Mouse (Mus musculus): ENCODE data around the gene Ccdc157. TPM values are rescaled to one million over a fixed set of nuclear protein-coding genes. Genes with fewer than 3 reads are reported as not detected.
A peak's percentile ranks its signal among the peaks of the same experiment; 100 is the strongest.

The Ccdc157 gene
- total RNA-seq, 2 experiments from 2014 or later: 3.5 to 5.2 TPM

DNA sequence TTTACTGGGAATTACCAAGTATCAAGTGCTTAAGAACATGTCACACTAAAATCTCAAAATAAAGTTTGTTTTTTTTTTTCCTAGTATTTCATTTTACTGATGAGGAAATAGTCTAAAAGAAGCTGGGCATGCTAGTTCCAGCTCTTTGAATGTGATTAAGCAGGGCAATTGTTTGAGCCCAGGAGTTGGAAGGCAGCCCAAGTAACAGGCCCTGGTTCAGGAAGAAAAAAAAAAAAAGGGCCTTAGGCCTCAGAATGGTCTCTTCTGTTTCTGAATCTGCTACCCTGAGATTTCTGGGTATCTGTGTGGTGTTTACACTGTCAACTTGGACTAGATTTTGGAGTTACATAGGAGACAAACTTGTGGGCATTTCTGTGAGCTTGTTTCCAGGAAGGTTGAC lies 23.4 kb upstream of the Ccdc157 start:
- no peak for DNase-seq

DNA sequence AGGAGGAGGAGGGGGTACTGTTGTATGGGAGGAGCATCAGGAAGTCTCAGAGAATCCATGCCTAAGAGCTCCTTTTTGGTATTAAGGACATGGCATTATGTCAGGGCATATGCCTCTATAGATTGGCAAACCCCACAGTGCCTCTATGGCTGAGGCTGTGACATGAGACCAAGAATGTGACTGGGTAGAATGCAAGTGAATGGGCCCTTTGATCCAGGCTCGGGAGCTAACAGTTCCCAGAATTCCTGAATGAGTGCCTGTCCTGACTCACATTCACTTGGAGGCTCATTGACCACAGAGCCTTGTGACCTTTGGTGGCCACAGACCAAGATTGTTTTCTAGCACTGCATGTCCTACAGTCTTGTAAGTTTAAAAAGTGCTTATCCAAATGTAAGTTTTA lies 22.0 kb upstream of the Ccdc157 start:
- no peak for DNase-seq

DNA sequence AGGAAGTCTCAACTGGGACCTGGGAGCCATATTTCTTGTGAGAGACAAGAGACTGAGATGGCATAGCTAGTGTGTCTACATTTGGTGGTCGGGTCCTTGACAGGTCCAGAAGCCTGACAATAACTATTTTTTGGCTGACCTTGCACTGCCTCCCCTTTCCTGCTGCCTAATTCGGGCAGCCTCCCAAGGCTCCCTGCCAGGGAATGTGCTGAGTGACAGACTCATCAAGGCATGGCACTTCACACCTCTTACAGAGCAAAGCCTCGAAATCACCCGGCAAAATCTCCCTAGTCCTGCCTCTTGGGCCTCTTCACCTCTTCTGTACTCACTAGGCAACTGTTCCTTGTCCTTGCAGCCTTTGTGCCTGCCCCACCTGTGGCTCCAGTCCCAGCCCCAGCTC lies 17.6 kb upstream of the Ccdc157 start:
- peak; percentile 75 to 76 for DNase-seq

GRCm38 (mm10) chr11:4174586-4174985 lies 14.5 kb upstream of the Ccdc157 start:
- peak; percentile 82 to 90 for DNase-seq

DNA sequence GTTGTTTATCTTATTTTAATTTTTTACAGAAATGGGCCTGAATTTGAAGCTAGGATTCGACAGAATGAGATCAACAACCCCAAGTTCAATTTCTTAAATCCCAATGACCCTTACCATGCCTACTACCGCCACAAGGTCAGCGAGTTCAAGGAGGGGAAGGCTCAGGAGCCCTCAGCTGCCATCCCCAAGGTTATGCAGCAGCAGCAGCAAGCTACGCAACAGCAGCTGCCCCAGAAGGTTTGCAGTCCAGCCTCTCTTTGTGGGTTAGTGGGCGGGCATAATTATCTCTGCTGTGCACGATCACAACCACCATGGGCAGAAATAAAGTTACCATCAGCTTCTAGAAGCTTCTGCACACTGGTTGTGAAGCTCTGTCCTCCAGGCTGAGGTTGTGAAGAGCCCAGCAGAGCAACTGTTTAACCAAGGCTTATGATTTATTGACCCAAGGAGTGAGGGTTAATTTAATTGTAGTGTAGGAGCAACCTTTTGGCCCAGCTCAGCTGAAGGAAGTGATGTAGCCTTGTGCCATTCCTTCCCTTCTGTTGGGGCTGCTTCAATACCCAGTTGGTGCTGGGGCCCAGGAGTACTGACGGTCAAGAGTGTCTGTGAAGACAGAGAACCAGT lies 6.5 kb upstream of the Ccdc157 start:
- DNase-seq: no peak

DNA sequence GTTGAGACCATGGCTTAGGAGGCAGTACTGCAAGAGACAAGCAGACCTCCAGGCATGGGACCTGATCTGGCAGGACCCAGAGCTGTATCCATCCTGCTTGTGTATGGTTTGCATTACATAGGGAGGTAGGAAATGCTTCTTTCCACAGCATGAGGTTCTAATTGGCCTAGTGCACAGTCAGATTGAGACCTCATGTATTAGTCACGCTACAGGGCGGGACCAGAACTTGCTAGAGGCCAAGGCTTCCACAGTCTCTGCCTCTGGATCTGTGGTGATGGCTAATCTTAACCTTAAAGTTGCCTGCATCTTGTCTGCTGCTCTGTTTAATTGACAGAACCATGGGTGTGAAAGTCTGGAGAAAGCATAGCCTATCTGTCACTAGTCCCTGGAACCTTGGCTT lies 4.6 kb upstream of the Ccdc157 start:
- DNase-seq: no peak

- DNase-seq: no peak
Observed at GRCm38 (mm10) chr11:4160758-4161480, 826 bp upstream of the Ccdc157 start.

GRCm38 (mm10) chr11:4158676-4159075 lies 1.4 kb downstream of the Ccdc157 start:
- no peak for DNase-seq

- no peak for DNase-seq
Observed at GRCm38 (mm10) chr11:4155641-4156040, 4.5 kb downstream of the Ccdc157 start.

GRCm38 (mm10) chr11:4153694-4154093 lies 6.4 kb downstream of the Ccdc157 start:
- no peak for DNase-seq

DNA sequence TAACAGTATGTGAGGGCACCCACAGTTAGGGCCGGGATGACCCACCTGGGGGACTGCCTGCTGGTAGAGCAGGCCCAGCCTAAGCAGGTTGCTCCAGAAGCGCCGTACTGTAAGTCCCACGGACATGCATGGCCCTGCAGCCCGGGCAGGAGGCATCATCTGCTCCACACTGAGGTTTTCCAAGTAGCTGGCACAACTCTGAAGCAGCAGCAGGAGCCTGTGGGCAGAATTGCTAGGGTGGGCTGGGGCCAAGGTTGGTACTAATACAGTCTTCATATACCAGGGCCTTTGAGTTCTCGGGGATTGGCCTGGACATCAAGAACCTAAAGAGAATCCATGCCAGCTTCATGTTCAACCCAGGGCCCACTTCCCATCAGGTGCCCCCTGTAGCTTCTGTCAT lies 10.2 kb downstream of the Ccdc157 start:
- DNase-seq: no peak

- no peak for DNase-seq
Observed at GRCm38 (mm10) chr11:4148536-4149156, 11.4 kb downstream of the Ccdc157 start.

DNA sequence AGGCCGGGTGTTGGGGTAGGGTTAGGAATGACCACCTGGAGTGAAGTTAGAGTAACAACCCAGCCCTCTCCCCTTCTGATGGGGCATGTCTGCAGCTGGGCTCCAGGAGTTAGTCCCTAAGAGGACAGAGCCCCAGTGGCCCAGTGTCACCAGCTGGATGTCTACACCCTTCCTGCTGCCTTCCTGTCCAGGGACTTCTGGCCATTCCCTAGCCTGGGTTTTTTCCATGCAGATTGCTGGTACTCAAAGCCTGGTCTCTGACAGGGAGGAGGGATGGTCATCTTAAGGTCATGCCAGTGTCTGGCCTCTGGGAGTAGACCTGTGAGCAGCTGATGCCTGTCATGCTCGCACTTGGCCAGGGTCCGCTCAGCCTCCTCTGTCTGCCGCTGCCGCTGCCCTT lies 12.0 kb downstream of the Ccdc157 start:
- DNase-seq: peak; percentile 26 to 71

GRCm38 (mm10) chr11:4147098-4147497 lies 13.0 kb downstream of the Ccdc157 start:
- DNase-seq: no peak

GRCm38 (mm10) chr11:4146381-4146780 lies 13.7 kb downstream of the Ccdc157 start:
- DNase-seq: no peak

DNA sequence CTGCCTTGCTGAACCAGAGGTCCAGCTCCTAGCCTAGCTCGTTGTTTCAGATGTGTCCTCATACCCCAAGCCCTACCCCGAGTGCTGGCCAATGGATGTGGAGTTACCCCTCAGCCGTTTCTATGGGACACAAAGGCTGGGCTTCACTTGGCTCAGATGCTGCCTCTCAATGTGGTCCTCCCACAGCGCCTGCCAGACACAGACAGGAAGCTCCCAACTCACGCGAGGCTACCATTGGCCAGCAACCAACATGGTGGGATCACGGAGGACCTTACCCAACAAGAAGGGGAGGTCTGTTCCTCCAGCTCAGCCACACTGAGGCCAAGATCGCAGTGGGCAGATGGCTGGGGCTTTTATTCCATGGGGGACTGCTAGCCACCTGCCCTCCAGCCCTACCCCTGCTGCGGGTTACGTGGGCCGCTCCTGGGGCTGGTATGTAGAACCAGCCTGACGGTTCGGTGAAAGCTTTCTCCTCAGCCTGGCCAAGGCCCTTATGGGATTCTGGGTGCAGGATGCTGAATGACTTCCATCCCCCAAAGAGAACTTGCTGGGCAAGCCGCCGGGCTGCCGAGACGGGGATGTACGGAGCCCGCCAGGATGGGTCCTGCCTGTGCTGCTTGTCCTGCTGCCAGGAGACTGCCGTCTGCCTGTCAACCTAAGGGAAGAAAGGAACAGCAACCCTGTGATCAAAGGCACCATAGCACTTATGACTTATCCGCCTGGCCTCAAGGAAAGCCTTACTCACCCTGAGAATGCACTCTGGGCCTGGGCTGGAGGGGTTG lies 16.6 kb downstream of the Ccdc157 start:
- DNase-seq: no peak

GRCm38 (mm10) chr11:4142352-4142751 lies 17.7 kb downstream of the Ccdc157 start:
- DNase-seq: no peak

- no peak for DNase-seq
Observed at GRCm38 (mm10) chr11:4141505-4141904, 18.6 kb downstream of the Ccdc157 start.

DNA sequence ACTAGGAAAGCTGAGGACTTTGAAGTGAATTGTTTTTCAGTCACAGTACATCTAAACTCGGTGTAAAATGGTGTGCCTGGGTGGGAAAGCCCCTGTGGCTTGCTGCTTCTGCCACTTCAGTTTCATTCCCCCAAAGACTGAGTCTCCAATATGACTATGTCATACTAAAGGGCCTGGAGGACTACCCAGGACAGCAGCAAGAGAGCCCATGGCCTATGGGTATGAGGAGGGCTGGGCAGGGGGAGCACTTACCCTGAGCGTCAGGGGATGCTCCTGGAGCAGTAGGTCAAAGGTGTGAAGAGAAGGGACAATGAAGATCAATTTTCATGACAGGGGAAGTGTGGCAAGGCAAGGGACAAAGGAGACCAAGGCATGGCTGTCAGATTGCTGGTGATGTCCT lies 21.1 kb downstream of the Ccdc157 start:
- DNase-seq: no peak

DNA sequence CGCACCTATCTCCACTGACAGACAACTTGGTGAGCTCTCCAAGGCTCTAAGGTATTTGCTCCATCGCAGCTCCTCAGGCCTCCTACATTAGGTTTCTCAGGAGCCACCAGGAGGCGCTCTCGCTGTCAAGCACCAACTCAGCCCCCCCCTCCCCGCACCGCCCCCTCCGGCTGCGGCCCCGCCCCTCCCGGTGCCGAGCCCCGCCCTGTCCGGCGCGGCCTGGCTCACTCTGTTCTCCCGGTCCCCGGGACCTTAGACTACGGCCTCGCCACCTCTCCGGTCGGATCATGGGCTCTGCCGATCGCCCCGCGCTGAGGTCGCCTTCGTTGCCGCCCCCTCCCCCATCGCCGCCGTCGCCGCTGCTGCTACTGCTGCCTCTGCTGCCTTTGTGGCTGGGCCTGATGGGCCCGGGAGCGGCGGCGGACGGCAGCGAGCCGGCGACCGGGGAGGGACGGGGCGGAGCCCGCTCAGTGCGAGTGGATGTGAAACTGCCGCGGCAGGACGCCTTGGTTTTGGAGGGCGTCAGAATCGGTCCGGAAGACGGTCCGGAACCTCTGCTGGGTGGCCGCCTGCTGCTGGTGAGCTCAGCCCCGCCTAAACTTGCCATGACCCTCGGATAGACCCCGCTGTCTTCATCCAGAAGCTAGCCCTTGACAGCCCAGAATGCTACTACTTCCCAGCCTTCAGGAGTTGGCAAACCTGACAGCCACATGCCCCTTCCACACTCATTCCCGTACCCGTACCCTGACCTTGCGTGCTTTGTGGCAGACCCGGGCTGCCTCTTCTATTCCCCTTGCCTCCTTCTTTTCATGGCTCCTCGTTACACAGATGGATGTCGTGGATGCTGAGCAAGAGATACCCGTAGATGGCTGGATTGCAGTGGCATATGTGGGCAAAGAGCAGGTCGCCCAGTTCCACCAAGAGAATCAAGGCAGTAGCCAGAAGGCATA lies 24.8 kb downstream of the Ccdc157 start, which contains the start of gene Rnf215:
Gene Rnf215 (plus strand): TSS at position 217 of the 950 bp plus-strand sequence.
- DNase-seq: peak; percentile 91 to 94

DNA sequence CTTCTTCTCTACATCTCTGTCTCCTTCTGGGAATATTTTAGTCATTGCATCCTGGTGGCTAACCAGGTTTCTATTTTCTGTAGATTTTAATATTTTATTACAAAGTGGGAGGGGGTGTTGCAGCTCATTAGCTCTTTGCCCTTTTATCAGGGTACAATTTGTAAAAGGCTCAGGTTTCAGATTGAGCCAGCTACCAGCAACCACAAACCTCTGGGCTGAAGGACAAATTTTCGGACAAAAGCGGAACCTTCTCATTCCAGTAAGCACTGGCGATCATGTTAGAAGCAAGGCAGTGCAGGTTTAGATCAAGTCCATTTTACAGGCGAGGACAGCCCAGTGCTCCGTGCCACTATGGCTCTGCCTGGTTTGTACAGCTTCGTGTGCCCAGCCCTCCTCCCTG lies 25.7 kb downstream of the Ccdc157 start:
- DNase-seq: no peak

Measured in heart, adult 18-20 months (tissue).